Mouse (Mus musculus) neural tube, embryonic 13.5 days (tissue): ENCODE results near the gene Olfr669. TPM values are rescaled to one million over a fixed set of nuclear protein-coding genes. Genes with fewer than 3 reads are reported as not detected.
"Not testable (repeated sequence)": the region's sequence is repeated elsewhere in the genome, so short reads cannot be mapped to it uniquely, and the experiment has no call there.

Experiments used
- ATAC-seq: fragments of 200-750 bp; cut with Nextera tagmentation; 2 replicates; pipeline ENCODE4 v1.8.0; 2017; ENCODE audit warnings: low read depth, mild to moderate bottlenecking, moderate TSS enrichment, moderate library complexity
- H3K27ac ChIP-seq: fragments of 300-500 bp; sonication (generic); replicated peaks from 2 replicates; pipeline ENCODE4 v1.5.1; 2015; ENCODE audit warnings: moderate library complexity, mild to moderate bottlenecking, inconsistent platforms
- H3K27me3 ChIP-seq: fragments of 300-500 bp; sonication (generic); 2 replicates; pipeline ENCODE4 v1.6.1; 2015; ENCODE audit warnings: mild to moderate bottlenecking, inconsistent platforms
- H3K36me3 ChIP-seq: fragments of 300-500 bp; sonication (generic); 2 replicates; pipeline ENCODE4 v1.6.1; 2015; ENCODE audit warnings: mild to moderate bottlenecking, inconsistent platforms
- H3K4me1 ChIP-seq: fragments of 300-500 bp; sonication (generic); replicated peaks from 2 replicates; pipeline ENCODE4 v1.6.1; 2015; ENCODE audit warnings: inconsistent platforms
- H3K4me2 ChIP-seq: fragments of 300-500 bp; sonication (generic); 2 replicates; pipeline ENCODE4 v1.6.1; 2015; ENCODE audit warnings: inconsistent platforms, mild to moderate bottlenecking, moderate library complexity
- H3K4me3 ChIP-seq: fragments of 300-500 bp; sonication (generic); 2 replicates; pipeline ENCODE4 v1.5.1; 2015; ENCODE audit warnings: mild to moderate bottlenecking, inconsistent platforms
- H3K9ac ChIP-seq: fragments of 300-500 bp; sonication (generic); 2 replicates; pipeline ENCODE4 v1.6.1; 2015; ENCODE audit warnings: moderate library complexity, mild to moderate bottlenecking, inconsistent platforms
- H3K9me3 ChIP-seq: fragments of 300-500 bp; sonication (generic); 2 replicates; pipeline ENCODE4 v1.6.1; 2016; ENCODE audit warnings: inconsistent platforms
- WGBS: fragments of 180-500 bp; shearing (Covaris S2); methylation state at CpG from one replicate; pipeline ENCODE4 v1.1.7; 2015; 5-methylcytosine and 5-hydroxymethylcytosine counted together
- polyA plus RNA-seq: library from polyadenylated mRNA; unstranded; fragments of >200 nt; fragmentation: Nextera tagmentation; extraction: Ambion mirVana; gene quantifications from 2 replicates; pipeline ENCODE4 v1.2.1, GENCODE M21; 2015

The Olfr669 gene
- not detected in 2 replicates for polyA plus RNA-seq

DNA sequence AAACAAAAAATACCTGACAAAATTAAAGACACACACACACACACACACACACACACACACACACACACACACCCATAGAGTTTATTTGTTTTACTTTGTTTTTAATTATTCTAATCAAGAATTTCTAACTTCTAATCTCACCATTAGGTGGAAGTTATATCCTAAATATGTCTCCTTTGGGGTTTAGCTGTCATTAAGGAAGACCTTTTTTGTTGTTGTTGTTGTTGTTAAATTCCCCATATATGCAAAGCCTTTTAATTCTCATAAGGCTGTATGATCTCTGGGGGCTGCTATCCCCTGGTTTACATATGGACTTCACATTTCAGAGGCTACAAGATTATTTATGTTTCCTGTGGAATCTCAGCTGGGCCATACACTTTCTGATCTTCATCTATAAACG lies at the start of gene Olfr669:
Gene Olfr669 (plus strand): TSS at position 301 of the 400 bp plus-strand sequence.
- no peaks in the 10 kb centered on the region for H3K4me1 ChIP-seq
- H3K27me3 ChIP-seq: no peaks in the 10 kb centered on the region
- H3K27ac ChIP-seq: no peak within 1 kb of the TSS
- H3K4me2 ChIP-seq: no peak within 1 kb of the TSS
- WGBS: 84% methylated on average over 1 of the region's 1 CpGs
- H3K9ac ChIP-seq: no peak within 1 kb of the TSS
- H3K9me3 ChIP-seq: no peaks in the 10 kb centered on the region
- H3K36me3 ChIP-seq: no peaks in the 10 kb centered on the region
- ATAC-seq: no peak
- no peak within 1 kb of the TSS for H3K4me3 ChIP-seq

GRCm38 (mm10) chr7:104895852-104896251 lies 38.2 kb upstream of the Olfr669 start, which contains the start of gene Olfr666:
Gene Olfr666, minus strand, starts transcription at chr7:104895952.
- Histone ChIP-seq H3K9me3 (no peaks in the 10 kb centered on the region), H3K4me1 (no peaks in the 10 kb centered on the region), H3K27me3 (no peaks in the 10 kb centered on the region), H3K9ac (no peak within 1 kb of the TSS), H3K4me3 (no peak within 1 kb of the TSS), H3K36me3 (no peaks in the 10 kb centered on the region), H3K27ac (no peak within 1 kb of the TSS), H3K4me2 (no peak within 1 kb of the TSS)
- no peak for ATAC-seq
- WGBS: 91% methylated on average over 2 of the region's 2 CpGs

DNA sequence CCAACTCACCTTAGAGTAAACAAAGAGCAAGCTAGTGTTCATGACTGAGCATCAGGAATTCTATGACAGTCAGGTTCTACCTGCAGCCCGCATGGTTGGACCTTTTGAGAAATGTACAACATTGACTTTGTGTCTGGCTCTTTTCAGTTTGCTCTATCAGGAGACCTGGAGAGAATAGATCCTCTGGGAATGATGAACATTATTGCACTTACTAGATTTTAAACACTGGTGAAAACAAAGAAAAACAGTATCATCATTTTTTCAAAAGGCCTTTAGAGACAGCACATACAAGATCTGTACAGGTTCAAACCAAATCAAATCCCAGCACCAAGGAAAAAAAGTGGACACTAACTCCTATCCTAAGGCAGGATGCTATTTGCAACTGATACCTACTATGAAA lies 12.7 kb upstream of the Olfr669 start, which contains the start of gene Olfr667:
Gene Olfr667 (minus strand): TSS at position 101 of the 400 bp plus-strand sequence.
- H3K27me3 ChIP-seq: no peaks in the 10 kb centered on the region
- no peak for ATAC-seq
- no peaks in the 10 kb centered on the region for H3K4me1 ChIP-seq
- H3K36me3 ChIP-seq: no peaks in the 10 kb centered on the region
- 85% methylated on average over 1 of the region's 1 CpGs for WGBS
- no peak within 1 kb of the TSS for H3K9ac ChIP-seq
- no peak within 1 kb of the TSS for H3K4me2 ChIP-seq
- no peak within 1 kb of the TSS for H3K4me3 ChIP-seq
- H3K27ac ChIP-seq: no peak within 1 kb of the TSS
- no peaks in the 10 kb centered on the region for H3K9me3 ChIP-seq

- Histone ChIP-seq H3K9me3 (no peaks in the 10 kb centered on the region), H3K4me1 (no peaks in the 10 kb centered on the region), H3K27me3 (no peaks in the 10 kb centered on the region), H3K27ac (no peak within 1 kb of the TSS), H3K4me3 (no peak within 1 kb of the TSS), H3K4me2 (no peak within 1 kb of the TSS), H3K9ac (no peak within 1 kb of the TSS), H3K36me3 (no peaks in the 10 kb centered on the region)
- no peak for ATAC-seq
- 84% methylated on average over 1 of the region's 1 CpGs for WGBS
Measured at GRCm38 (mm10) chr7:104927957-104928356, 6.1 kb upstream of the Olfr669 start, which contains the start of gene Olfr668. Gene Olfr668, minus strand, starts transcription at chr7:104928057.

DNA sequence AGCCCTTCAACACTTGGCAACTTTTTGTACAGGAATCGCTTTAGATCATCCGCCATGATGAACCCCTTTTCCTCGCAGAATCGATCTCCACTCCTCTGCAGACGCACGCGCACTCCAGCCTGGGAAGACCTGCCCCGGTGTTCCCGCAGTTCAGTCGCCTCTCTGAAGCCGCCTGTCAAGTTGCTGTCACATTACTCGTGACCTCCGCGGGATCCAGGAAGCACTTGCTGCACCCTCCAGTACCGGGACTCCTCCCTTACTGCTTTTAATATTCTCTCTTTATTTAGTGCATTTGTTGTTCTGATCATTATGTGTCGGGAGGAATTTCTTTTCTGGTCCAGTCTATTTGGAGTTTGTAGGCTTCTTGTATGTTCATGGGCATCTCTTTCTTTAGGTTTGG lies 16.2 kb downstream of the Olfr669 start:
- H3K27me3 ChIP-seq, H3K4me2 ChIP-seq, H3K9ac ChIP-seq, H3K27ac ChIP-seq, H3K4me3 ChIP-seq, H3K4me1 ChIP-seq, H3K36me3 ChIP-seq, H3K9me3 ChIP-seq, ATAC-seq: not testable (repeated sequence)
- WGBS: 93% methylated on average over 16 of the region's 16 CpGs

DNA sequence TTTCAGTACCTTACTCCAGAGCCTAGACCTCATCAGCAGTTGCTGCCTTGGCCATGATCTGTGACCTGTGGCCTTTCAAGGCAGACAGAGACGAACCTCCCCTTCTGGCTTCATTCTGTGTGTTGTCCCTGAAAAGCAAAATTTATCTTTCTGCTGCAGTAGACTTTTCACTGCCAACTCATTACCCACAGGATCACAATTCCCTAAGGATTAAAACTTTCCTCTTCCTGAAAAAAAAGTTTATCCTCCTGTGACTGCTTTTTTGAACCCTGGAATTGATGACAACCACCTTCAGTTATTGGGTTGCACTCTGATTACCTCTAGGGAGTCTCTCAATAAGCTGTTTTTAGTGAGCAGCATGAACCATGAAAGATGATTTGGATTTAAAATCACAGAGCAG lies 28.5 kb downstream of the Olfr669 start, which contains the start of gene Olfr670:
Gene Olfr670 (minus strand): TSS at position 101 of the 400 bp plus-strand sequence.
- H3K9me3 ChIP-seq: no peaks in the 10 kb centered on the region
- no peaks in the 10 kb centered on the region for H3K36me3 ChIP-seq
- H3K27ac ChIP-seq: no peak within 1 kb of the TSS
- H3K9ac ChIP-seq: no peak within 1 kb of the TSS
- no peaks in the 10 kb centered on the region for H3K27me3 ChIP-seq
- H3K4me2 ChIP-seq: no peak within 1 kb of the TSS
- H3K4me3 ChIP-seq: no peak within 1 kb of the TSS
- WGBS: 61% methylated on average over 1 of the region's 1 CpGs
- ATAC-seq: no peak
- no peaks in the 10 kb centered on the region for H3K4me1 ChIP-seq

DNA sequence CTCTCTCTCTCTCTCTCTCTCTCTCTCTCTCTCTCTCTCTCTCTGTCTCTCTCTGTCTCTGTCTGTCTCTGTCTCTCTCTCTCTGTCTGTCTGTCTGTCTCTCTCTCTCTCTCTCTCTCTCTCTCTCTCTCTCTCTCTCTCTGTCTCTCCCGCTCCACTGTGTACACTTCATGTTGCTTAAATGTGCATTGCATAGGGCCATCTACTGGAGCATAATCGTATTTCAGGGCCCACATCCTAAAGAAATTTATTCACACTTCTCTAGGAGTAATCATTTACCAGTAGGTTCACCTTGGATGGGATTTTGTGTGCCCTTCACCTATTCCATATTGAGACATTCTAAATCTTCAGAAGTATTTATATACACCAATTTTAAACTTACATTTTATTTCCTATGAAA lies 38.5 kb downstream of the Olfr669 start:
- 75% methylated on average over 2 of the region's 2 CpGs for WGBS
- not testable (repeated sequence) for H3K4me1 ChIP-seq, H3K4me3 ChIP-seq, H3K27ac ChIP-seq, H3K9me3 ChIP-seq, ATAC-seq, H3K36me3 ChIP-seq, H3K4me2 ChIP-seq, H3K9ac ChIP-seq, H3K27me3 ChIP-seq

DNA sequence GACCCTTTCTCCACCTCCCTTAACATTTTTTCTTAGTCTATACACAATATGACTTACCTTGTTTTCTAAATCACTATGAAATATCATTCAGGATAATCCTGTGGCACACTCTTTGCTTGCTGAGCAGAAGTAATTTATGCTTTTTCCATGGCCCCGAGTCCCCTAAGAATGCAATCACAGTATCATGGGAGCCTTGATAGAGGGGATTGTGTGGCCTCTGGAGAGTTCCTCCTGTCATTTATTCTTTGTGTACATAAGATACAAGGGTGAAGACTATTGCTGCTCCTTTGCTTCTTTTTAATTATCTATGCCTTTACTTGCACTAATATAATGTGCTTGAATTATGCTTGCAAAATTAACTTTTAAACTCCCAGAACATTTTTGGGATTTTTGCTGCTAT lies 45.0 kb downstream of the Olfr669 start, which contains the start of gene Olfr671:
Gene Olfr671 (minus strand): TSS at position 101 of the 400 bp plus-strand sequence.
- H3K4me3 ChIP-seq: no peak within 1 kb of the TSS
- ATAC-seq: no peak
- H3K27me3 ChIP-seq: no peaks in the 10 kb centered on the region
- no peaks in the 10 kb centered on the region for H3K36me3 ChIP-seq
- no peaks in the 10 kb centered on the region for H3K9me3 ChIP-seq
- no peaks in the 10 kb centered on the region for H3K4me1 ChIP-seq
- no peak within 1 kb of the TSS for H3K9ac ChIP-seq
- no peak within 1 kb of the TSS for H3K27ac ChIP-seq
- no peak within 1 kb of the TSS for H3K4me2 ChIP-seq
- 79% methylated on average over 1 of the region's 1 CpGs for WGBS

Other genes with a start within 250 kb of the Olfr669 start
- not detected in 2 replicates for gene Olfr661, start 247.7 kb upstream of the Olfr669 start, polyA plus RNA-seq
- gene Usp17le, start 156.8 kb upstream of the Olfr669 start, polyA plus RNA-seq: not detected in 2 replicates
- gene Usp17lb, start 91.6 kb upstream of the Olfr669 start, polyA plus RNA-seq: not detected in 2 replicates
- gene Usp17la, start 77.2 kb upstream of the Olfr669 start, polyA plus RNA-seq: not detected in 2 replicates
- gene Olfr665, start 56.2 kb upstream of the Olfr669 start, polyA plus RNA-seq: not detected in 2 replicates
- gene Olfr666, start 38.3 kb upstream of the Olfr669 start, polyA plus RNA-seq: not detected in 2 replicates
- not detected in 2 replicates for gene Olfr667, start 12.8 kb upstream of the Olfr669 start, polyA plus RNA-seq
- not detected in 2 replicates for gene Olfr668, start 6.2 kb upstream of the Olfr669 start, polyA plus RNA-seq
- gene Olfr670, start 28.4 kb downstream of the Olfr669 start, polyA plus RNA-seq: not detected in 2 replicates
- gene Olfr671, start 44.9 kb downstream of the Olfr669 start, polyA plus RNA-seq: not detected in 2 replicates
- not detected in 2 replicates for gene Olfr672, start 67.8 kb downstream of the Olfr669 start, polyA plus RNA-seq
- not detected in 2 replicates for gene Olfr675, start 94.2 kb downstream of the Olfr669 start, polyA plus RNA-seq
- not detected in 2 replicates for gene Olfr676, start 98.5 kb downstream of the Olfr669 start, polyA plus RNA-seq
- not detected in 2 replicates for gene Olfr677, start 117.1 kb downstream of the Olfr669 start, polyA plus RNA-seq
- not detected in 2 replicates for gene Olfr678, start 130.2 kb downstream of the Olfr669 start, polyA plus RNA-seq
- not detected in 2 replicates for gene Olfr679, start 147.0 kb downstream of the Olfr669 start, polyA plus RNA-seq
- gene Olfr680-ps1, start 158.6 kb downstream of the Olfr669 start, polyA plus RNA-seq: not detected in 2 replicates
- gene Olfr681, start 182.6 kb downstream of the Olfr669 start, polyA plus RNA-seq: not detected in 2 replicates
- gene Olfr683, start 212.8 kb downstream of the Olfr669 start, polyA plus RNA-seq: not detected in 2 replicates
- gene Olfr684, start 229.4 kb downstream of the Olfr669 start, polyA plus RNA-seq: not detected in 2 replicates